Mouse (Mus musculus) thymus, postnatal 36 days (tissue): ENCODE measurements around the gene Rasgef1a.
A peak's percentile ranks its signal among the peaks of the same experiment; 100 is the strongest.

Source experiments
- DNase-seq, 2 experiments: peaks; one replicate each; pipeline ENCODE4 v3.0.0; 2022; ENCODE audit warnings: mixed read lengths in 2 of 2

Rasgef1a gene

DNA sequence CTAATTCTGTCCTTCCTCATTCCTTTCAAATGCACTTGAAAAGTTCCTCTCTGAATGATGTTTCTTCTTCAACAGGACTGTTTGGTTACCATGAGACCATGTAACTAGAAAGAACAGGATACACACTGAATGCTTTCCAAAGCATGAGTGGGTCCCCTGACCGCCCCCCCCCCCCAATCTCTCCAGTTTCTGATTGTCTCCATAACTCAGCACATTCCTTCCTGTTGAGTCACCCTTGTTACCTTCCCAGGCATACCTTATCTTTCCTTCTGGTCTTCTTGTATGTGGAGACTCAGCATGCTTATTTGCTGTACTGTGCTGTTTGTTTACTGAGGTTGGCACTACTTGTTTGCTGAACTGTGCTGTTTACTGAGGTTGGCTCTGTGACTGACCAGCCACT lies 20.2 kb downstream of the Rasgef1a start:
- DNase-seq: no peak

DNA sequence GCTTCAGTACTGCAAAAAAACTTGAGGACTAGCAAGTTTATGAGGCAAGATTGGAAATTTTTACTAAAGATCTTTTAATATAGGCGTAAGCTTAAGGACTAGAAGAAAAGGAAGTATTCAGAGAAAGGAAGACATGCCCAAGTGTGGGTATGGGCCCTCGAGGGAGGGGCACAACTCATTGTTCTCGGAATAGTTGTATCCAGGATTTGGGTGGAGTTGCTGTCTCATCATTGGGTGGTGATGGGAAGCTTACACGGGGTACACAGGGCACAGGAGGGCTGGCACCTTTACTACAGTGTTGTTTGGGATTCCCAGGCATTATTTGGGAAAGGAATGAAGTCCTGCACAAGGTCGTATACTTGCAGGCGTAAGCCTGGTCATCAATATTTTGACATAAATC lies 24.4 kb downstream of the Rasgef1a start:
- no peak for DNase-seq

DNA sequence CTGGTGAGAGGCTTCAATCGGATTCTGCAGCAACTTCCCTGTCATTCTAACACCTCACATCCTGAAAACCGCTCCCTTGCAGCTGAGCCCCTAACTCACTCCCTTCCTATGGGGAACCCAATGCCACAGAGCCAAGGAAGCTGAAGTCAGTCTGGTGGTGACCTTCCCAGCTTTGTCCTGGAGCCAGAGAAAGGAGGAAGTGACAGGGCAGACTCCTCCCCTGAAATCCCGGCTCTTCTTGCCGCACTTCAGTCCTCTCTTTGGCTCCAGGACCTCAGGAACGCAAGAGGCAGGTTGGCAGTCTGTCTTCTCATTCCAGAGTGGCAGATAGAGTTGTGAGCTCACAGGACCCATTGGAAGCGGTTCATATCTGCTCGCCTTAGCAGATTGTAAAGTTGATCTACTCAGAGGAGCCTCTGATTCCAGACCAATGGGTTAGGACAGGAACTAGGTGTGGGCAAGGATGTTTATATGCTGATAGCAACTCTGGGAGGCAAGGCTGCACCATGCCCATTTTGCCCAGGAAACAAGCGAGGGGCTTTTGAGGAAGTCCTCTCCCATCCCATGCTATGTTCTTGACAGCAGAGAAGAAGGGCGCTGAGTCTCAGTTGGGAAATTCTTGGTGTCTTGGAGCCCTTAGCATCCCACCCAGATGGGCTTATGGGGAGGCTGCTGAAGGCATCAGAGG lies 25.0 kb downstream of the Rasgef1a start:
- DNase-seq: no peak

GRCm38 (mm10) chr6:118036866-118037265 lies 25.6 kb downstream of the Rasgef1a start:
- DNase-seq: no peak

DNA sequence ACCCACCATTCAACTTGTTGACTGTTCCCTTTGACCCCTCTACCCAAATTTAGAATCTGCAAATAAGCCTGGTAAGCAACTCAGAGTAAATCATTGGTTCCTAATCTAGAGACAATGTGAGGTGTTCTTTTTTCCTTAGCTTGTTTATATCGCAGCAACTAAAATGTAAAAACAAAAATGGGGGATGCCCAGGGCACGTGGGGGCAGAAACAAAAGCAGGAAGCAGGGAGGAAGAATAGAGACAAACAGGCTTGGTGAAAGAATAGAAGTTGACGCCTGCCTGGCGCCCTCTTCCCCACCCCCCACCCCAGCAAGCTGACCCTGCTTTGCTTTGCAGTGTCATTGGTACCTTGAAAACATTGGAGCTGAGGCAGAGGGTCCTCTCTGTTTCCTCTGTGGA lies 33.9 kb downstream of the Rasgef1a start:
- DNase-seq: no peak

- no peak for DNase-seq
Observed at GRCm38 (mm10) chr6:118045892-118046291, 34.7 kb downstream of the Rasgef1a start.

- DNase-seq: no peak
Observed at GRCm38 (mm10) chr6:118046511-118046910, 35.3 kb downstream of the Rasgef1a start.

DNA sequence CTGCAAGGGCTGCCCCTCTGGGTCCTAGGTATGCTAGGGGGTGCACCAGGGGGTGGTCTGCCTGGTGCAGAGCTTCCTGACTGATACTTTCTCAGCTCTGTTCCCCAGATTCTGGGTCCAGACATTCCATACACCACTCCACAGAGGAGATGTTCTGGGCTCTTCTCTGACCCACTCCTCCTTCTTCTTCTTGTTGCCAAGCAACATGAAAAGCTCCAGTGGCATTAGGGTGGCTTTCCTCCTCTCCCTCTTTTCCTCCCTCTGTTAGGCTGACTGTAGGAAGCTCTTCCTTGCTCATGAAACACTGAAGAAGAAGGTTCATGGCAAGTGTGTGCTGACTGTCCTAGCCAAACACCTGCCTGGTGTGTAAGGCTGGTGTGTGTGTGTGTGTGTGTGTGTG lies 35.7 kb downstream of the Rasgef1a start:
- DNase-seq: no peak

DNA sequence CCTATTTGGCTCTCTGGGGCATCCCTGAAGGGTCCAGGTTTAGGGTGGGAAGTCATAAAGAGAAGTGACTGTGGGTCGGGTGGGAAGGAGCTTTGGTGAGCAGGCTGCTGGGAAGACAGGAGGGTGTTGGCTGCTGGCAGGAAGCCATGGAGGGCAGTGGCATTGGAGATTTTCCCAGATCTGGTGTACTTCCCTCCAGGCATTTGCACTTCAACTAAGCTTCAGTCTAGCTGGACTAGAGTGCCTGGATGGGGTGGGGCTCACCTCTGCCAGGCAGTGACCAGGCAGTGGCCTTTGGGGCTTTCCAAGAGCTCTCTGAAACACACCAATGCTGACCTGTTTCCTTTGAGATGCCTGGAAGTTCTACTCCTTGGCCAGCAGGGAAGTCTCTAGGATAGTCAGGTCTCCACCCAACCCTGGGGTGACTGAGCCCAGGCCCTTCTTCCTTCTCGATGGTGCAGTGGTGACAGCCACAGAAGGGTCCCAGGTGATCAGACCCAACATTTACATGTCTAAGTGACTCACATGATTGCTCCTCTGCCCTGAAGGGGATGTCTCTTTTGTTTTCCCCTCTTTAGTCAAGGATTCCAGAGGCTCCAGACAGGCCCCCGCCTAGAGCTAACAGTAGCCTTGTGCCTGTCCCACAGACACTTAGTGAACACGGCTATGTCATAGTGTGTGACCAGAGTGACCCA lies 36.7 kb downstream of the Rasgef1a start:
- no peak for DNase-seq

GRCm38 (mm10) chr6:118049776-118050175 lies 38.5 kb downstream of the Rasgef1a start:
- DNase-seq: no peak

DNA sequence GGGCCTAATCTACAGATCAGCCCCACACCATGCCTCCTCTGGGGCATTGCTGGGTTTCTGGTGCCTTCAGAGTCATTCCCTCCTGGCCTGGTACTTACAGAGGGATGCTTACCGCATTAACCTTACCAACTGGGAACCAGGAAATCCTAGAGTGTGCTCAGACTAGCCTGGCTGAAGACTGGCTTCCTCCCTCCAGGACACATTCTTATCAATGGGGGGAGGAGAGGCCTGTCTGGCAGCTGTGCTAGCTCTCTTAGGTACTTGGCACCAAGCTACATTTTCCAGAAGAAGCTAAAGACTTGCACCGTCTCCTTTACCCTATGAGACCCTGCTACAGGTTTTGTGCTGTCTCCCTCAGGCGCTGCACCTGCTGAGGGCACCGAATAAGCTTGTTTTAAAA lies 40.2 kb downstream of the Rasgef1a start:
- DNase-seq: no peak

DNA sequence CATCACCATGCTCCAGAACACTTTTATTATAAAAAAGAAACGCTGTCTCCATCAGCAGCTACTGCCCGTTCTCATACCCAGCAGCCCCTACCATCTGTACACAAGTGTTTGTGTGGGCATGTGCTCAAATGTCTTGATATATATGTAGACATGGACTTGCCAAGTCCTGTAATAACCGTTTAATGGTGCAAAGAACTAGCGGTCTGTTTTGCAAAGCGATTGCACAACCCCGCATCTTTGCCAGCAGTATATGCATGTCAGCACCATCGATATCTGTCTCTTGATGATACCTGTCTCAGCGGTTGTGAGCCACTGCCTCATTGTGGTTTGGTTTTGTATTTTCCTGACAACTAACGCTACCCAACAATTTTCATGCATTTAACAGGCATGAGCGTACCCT lies 44.0 kb downstream of the Rasgef1a start:
- DNase-seq: no peak

GRCm38 (mm10) chr6:118061266-118061665 lies 50.0 kb downstream of the Rasgef1a start:
- no peak for DNase-seq

DNA sequence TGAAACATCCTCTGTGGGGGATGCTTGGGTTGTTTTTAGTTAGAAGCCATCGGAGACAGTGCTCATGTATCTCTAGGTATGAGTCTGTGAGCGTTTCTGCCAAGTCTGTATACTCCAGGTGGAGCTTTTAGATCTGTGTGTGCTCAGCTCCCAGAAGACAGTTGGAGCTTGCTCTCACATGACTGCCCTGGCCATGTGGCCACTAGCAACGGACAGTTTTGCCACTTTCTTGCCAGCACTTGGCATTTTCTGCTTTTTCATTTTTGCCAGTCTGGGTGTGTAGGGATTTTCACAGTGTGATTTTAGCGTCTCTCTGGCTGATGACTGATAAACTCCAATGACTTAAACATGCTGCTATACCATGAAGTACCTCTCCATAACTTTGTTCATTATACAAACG lies 52.0 kb downstream of the Rasgef1a start:
- no peak for DNase-seq

DNA sequence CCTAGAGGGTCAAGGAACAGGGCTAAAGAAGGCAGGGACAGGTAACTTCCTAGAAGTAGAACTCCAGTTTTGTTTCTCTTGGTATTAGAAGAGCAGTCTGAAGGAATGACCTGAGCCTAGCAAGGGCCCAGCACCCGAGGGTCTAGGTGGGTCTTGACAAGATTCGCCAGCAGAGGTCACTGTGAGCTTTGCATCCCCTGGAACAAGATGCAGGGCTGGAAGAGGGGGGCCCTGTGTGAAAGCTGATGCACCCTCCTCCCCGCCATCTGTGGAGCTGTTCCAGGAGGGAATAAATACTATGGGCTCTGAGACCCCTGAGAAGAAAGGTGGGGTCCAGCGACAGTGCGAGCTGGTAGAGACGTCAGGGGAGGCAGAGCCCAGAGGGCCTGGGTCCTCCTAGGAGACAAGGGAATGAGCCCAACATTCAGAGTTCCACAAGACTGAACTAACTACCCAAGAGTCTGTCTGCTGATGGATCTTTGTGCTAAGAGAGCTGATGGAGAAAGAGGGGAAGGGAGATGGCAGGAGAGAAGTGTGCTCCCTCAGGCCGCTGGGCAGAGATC lies 53.8 kb downstream of the Rasgef1a start:
- peak; percentile 44 to 47 for DNase-seq

DNA sequence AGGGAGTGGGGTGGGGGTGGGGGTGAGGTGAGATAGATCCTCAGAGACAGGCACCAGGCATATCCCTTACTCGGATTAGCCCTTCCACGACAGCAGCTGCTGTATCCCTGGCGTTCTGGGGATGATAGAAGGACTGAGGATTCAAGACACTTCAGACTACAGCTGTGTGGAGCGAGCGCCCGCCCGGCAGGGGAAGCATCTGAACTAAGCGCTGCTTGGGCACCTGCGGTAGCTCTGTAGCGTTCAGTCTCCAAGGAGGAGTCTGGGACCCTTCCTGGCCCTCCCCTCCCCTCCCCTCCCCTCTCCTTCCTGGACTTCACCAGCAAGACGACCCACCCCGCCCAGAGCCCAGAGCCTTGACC lies 54.6 kb downstream of the Rasgef1a start:
- DNase-seq: no peak

DNA sequence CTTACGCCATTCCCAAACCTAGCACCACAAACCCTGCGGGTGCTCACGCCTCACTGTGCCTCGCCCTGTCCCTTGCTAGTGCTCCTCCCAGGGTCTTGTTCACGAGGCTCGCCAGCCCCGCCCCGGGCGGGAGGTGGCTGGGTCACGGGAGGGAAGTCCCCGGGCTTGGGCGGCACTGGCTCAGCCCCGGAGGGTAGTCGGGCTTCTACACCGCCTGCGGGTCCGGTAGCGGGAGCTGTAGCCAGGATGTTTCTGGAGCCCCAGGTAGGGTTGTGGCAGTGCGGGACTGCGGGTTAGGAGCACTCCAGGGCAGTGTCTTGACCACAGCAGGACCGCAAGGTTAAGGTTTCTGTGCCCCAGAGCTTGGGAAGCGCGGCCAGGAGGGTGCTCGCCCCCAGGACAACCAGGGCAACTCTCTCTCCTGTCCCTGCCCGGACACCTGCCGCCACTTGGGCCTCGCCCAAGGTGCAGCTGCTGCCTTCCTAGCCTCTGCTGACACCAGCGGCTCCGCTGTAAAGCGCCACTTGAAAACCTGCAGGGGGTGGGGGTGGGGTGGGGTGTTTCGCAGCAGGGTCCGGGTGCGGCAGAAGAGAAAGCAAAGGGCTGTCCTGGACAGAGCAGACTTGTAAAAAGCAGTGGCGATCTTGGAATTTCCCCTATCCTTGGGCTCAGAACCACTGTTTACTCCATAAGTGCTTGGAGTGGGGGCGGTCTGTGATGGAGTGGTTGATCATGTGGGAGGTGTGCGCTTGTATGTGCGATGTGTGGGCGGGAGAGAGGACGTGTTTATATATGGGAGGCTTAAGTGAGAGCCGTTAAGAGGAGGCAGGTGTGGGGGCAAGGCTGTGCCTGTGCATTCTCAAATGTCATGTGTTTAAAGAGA lies 55.2 kb downstream of the Rasgef1a start:
- DNase-seq: peak; percentile 34 to 43

DNA sequence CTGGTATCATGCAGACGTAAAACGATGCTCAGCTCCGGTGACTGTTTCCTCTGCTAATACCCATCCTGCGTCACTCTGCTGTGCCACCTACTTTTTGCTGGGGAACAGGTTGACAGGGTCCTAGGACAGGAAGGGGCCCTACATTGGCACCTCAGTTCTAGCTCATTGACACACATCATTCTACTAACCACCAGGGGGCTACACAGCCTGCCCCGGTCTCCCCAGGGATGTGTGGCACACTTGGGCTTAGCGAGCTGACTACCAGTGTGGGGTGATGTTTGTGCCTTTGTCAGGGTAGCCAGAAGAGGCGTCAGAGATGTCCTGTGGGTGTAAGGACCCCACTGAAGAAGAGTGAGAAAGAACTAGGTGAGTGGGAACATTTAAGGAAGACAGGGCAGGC lies 56.5 kb downstream of the Rasgef1a start:
- DNase-seq: no peak

- no peak for DNase-seq
Observed at GRCm38 (mm10) chr6:118070321-118071012, 59.2 kb downstream of the Rasgef1a start.

DNA sequence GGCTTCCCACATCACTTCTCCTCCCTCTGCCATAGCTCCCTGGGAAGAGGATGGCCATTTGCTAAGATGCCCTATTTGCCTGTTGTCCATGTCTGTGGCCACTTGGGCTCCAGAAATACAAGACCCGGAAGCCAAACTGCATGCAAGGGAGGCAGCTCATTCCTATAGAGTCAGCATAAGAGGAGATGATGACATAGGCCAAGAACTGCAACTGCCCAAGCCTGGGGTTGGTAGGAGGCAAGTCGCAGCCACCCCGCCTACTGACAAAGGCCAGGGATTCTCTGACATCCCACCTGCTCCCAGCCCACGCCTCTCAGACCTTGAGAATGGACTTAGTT lies 59.7 kb downstream of the Rasgef1a start:
- DNase-seq: no peak

DNA sequence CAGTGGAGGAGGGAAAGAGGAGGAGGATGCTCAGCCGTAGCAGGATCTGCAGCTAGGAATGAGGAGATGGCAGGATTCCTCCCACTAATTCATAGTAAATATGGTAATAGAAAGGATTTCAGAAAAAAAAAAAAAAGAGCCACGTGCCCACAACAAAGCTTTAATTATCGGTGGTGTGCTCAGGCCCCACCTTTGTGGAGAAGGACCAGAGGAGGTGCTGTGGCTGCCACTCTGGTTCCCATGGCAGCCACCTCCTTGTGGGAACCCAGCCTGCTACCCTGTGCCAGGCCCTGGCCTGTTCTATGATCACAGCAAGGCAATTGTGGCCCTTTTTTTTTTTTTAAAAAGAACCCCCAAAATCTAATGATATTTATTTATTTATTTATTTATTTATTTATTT lies 60.2 kb downstream of the Rasgef1a start:
- no peak for DNase-seq

DNA sequence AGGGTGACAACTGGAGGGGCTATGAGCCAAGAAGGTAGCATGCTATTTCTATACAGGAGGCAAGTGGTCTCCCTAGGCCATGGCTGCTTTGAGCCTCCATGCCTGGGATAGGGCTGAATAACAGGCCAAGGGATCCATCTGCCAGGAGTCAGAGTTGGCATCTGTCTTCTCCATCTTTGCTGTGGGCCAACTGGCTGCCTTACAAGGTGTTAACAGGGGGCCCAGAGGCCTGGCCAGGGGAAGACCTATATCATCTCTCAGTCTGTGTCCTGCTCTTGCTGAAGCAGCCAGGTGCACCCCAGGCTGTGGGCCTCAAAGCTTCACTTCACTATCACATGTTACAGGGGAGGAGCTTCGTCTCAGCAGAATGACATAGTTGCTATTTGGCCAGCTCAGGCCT lies 60.9 kb downstream of the Rasgef1a start:
- no peak for DNase-seq

- DNase-seq: no peak
Observed at GRCm38 (mm10) chr6:118074151-118074550, 62.9 kb downstream of the Rasgef1a start.
